Mouse (Mus musculus): ENCODE results near the gene Gm21905. TPM values are rescaled to one million over a fixed set of nuclear protein-coding genes. Genes with fewer than 3 reads are reported as not detected.

Gene Gm21905
- not detected for polyA plus RNA-seq (2015; fragmentation: Illumina TruSeq; extraction: RNeasy Lipid Tissue Mini Kit (QIAGEN cat#74804); ENCODE audit: insufficient read depth, low replicate concordance)

DNA sequence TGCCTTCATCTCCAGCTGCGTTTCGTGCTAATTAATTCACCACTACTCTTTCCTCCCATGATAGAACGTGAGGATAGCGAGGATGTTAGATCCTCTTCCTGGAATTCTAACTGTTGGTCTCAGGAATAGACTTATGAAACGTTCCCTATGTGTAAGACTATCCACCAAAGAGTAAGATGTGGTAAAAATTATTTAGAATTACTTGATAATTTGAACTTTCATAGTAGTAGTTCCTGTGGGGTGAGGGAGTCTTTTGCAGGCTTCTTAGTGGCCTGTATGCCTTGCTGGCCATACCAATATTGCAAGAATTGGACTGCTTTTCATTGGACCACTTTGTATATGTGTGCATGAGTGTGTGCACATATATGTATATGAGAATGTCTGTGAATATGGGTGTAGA, at the start of gene Gm21905:
Gene Gm21905, minus strand, starts transcription at position 101 of the 400 bp plus-strand sequence.

DNA sequence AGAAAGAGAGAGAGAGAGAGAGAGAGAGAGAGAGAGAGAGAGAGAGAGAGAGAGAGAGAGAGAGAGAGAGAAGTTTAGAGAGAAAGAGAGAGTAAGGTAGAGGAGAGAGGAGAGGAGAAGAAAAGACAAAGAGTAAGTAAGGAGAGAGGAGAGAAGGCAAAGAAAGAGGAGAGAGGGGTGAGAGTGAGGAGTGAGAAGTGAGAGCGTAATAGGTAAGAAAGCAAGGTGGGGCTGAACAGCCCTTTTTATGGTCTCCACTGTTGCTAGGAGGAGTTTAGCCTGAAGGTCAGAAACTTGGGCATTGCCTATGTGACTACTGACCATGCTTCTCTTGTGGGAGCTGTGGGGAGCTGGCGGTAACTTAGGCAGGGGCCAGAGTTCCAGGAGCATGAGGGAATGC, 4.9 kb downstream of the Gm21905 start, which contains the start of gene Gm5108:
Gene Gm5108, plus strand, starts transcription at position 301 of the 400 bp plus-strand sequence.

Other genes with a start within 250 kb of the Gm21905 start
- gene Atp8a1, start 99.0 kb downstream of the Gm21905 start, polyA plus RNA-seq (2015; fragmentation: Illumina TruSeq; extraction: RNeasy Lipid Tissue Mini Kit (QIAGEN cat#74804); ENCODE audit: insufficient read depth, low replicate concordance), result 64.6 TPM
- gene Gm5108, start 4.8 kb downstream of the Gm21905 start, polyA plus RNA-seq (2015; fragmentation: Illumina TruSeq; extraction: RNeasy Lipid Tissue Mini Kit (QIAGEN cat#74804); ENCODE audit: insufficient read depth, low replicate concordance), result not detected
- gene Grxcr1, start 85.4 kb upstream of the Gm21905 start, polyA plus RNA-seq (2015; fragmentation: Illumina TruSeq; extraction: RNeasy Lipid Tissue Mini Kit (QIAGEN cat#74804); ENCODE audit: insufficient read depth, low replicate concordance), result not detected

Measured in spleen, adult 10 weeks (tissue).